Mouse (Mus musculus) bone marrow macrophage, adult 2 months (primary cell): ENCODE data around the gene Cfap58. TPM values are rescaled to one million over a fixed set of nuclear protein-coding genes. Genes with fewer than 3 reads are reported as not detected.

Source experiments
- H3K27ac ChIP-seq: 2 replicates; pipeline ENCODE4 v1.5.1; 2012; ENCODE audit warnings: low read depth, low read length; ENCODE audit not compliant: insufficient read depth
- H3K4me1 ChIP-seq: 2 replicates; pipeline ENCODE4 v1.6.1; 2012; ENCODE audit warnings: low read length; ENCODE audit not compliant: control insufficient read depth, insufficient read depth
- H3K4me3 ChIP-seq: 2 replicates; pipeline ENCODE4 v1.5.1; 2012; ENCODE audit warnings: mild to moderate bottlenecking, low read length, moderate library complexity; ENCODE audit not compliant: insufficient read depth
- CTCF ChIP-seq: IDR thresholded peaks from 2 replicates; pipeline ENCODE4 v1.5.1; 2012; ENCODE audit warnings: low read depth, mild to moderate bottlenecking, low read length, moderate library complexity
- POLR2A ChIP-seq: IDR thresholded peaks from 2 replicates; pipeline ENCODE4 v1.6.1; 2012; ENCODE audit warnings: mild to moderate bottlenecking, low read depth, low read length, borderline replicate concordance
- polyA plus RNA-seq: library from polyadenylated mRNA; stranded (reverse); fragments of >200 nt; gene quantifications from 2 replicates; pipeline ENCODE4 v1.2.4, GENCODE M21; 2012; ENCODE audit not compliant: missing spikeins, insufficient read depth, insufficient read length

Cfap58 gene
- polyA plus RNA-seq, 1 experiment, result not detected

DNA sequence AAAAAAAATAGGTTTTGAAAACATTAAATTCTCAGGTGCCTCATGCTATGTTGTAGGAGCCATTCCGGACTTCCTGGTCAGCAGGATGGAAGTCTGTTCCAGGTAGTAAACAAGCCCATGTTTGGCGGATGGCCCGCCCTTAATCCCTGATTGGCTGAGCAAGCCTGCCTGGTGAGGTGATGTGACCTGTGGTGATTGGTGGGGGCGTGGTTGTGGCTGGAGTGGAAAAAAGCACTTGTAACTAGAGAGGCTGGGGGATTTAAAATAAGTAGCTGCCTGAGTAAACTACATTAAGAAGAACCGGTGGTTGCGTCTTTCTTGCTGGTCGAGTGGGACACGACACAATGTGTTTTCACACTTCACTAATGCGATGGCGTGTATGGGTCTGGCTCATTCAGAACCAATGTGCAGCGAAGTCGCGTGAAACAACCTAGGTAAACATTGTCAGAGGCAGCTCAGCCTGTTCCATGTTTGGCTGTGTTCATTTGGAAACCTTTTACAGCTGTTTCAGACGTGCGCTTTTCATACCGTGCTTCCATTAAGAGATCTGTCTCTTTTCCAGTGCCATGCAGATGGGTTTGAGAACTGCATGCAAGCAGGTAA, 2.7 kb upstream of the Cfap58 start:
- Histone ChIP-seq H3K27ac (no peak overlapping the region), H3K4me3 (no peak overlapping the region), H3K4me1 (peaks cover 7% of the 10 kb centered on the region)
- TF ChIP-seq CTCF, result no peak
- TF ChIP-seq POLR2A, result no peak

DNA sequence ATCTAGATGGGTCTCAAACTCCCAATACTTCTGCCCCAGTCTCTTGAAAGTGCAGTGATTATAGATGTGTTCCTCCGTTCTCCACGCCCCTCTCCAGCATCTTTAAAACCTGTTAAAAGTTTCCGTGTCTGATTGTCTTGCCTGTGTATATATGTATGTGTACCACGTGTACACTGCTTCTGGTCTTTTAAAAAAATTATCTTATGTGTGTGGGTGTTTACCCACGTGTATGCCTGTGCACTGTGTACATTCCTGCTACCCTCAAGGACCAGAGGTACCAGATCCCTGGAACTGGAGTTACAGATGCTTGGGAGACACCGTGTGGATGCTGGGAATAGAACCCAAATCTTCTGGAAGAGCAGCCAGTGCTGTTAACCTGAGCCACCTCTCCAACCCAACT, 1.9 kb upstream of the Cfap58 start:
- Histone ChIP-seq H3K4me3 (no peak overlapping the region), H3K27ac (no peak overlapping the region), H3K4me1 (peaks cover 7% of the 10 kb centered on the region)
- no peak for TF ChIP-seq POLR2A
- no peak for TF ChIP-seq CTCF

GRCm38 (mm10) chr19:47936490-47936889, 985 bp upstream of the Cfap58 start:
- H3K27ac ChIP-seq, result peak overlapping the region; percentile 51
- TF ChIP-seq CTCF (no peak), POLR2A (no peak)
- H3K4me1 ChIP-seq, result peaks cover 7% of the 10 kb centered on the region
- H3K4me3 ChIP-seq, result peak overlapping the region; percentile 40

DNA sequence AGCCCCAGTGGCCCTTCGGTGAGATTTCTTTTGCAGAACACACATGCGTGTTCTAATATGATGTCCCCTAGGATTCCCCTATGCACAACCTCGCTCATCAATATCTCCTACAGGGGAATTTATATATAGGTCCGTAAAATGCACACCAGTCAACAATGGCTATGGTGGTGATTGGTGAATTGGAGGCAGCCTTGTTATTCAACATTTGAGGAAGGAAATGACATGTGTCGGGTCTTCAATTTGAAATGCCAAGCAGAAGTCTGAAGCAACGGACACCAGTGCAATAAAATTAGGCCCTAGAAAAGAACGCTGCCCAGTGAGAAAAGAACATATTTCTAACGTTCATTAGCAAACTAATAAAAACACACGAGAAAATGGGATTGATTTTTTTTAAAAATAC, 537 bp upstream of the Cfap58 start:
- peaks cover 7% of the 10 kb centered on the region for H3K4me1 ChIP-seq
- TF ChIP-seq CTCF (no peak), POLR2A (no peak)
- H3K27ac ChIP-seq, result peak overlapping the region; percentile 51
- peak overlapping the region; percentile 53 for H3K4me3 ChIP-seq

DNA sequence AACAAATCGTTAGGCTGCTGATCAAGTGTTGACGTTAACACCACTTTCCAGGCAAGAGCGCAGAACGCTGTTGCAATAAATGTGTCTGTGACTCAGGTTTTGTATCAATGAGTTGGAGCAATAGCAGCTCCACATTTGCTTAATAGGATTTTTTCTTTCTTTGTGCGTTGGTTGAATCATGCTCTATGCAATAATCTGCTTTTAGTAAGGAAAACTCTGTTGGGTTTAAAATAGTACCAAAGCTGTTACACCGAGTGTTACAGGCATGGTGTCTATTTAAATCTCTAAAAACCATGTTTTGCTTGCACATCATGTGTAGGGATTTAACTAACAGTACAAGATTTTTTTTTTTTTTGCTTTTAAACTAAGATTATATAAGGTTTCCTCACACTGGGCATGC, 1.9 kb downstream of the Cfap58 start:
- H3K4me3 ChIP-seq, result no peak overlapping the region
- TF ChIP-seq POLR2A (no peak), CTCF (no peak)
- H3K4me1 ChIP-seq, result peaks cover 7% of the 10 kb centered on the region
- H3K27ac ChIP-seq, result no peak overlapping the region

- no peak for TF ChIP-seq CTCF
- TF ChIP-seq POLR2A, result no peak
- Histone ChIP-seq H3K4me3 (no peak overlapping the region), H3K4me1 (no peaks in the 10 kb centered on the region), H3K27ac (no peak overlapping the region)
Measured at GRCm38 (mm10) chr19:47946821-47947465, 9.5 kb downstream of the Cfap58 start.

DNA sequence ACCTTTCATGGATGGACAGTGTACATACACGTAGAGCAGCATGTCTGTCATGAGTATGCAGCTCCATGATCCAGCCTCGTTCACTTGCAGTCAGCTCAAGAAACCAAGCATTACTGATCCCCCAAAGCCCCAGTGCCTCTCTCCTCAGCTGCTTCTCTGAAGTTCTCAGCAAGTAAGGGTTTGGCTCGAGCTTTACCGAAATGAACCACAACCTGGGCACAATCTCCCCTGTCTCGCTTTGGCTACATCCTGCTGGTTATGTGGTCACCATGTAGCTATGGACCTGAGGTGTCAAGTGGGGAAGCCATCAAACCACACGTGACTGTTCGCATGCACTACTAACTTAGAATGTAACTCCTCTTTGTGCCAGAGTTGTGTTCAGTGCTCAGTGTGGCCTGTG, 13.5 kb downstream of the Cfap58 start:
- H3K4me3 ChIP-seq, result no peak overlapping the region
- H3K4me1 ChIP-seq, result no peaks in the 10 kb centered on the region
- no peak for TF ChIP-seq POLR2A
- no peak for TF ChIP-seq CTCF
- no peak overlapping the region for H3K27ac ChIP-seq

DNA sequence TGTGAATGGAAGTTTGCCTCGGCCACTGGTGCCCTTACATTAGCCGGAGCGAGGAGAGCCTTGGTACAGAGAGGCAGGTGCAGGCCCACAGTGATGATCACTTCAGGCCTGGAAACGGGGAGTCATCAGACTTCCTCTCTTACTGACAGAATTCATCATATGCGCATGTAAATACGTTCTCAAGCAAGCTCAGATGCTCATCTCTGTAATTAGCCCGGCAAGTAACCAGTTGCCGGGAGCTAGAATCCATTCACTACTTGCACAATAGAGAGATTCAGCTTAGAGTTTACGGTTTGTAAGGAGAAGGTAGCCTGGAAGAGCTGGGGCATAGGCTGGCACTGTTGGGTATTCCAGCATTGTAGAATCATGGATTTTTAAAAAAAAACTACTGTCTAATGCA, 15.7 kb downstream of the Cfap58 start:
- H3K4me3 ChIP-seq, result no peak overlapping the region
- no peak overlapping the region for H3K27ac ChIP-seq
- no peak for TF ChIP-seq POLR2A
- no peaks in the 10 kb centered on the region for H3K4me1 ChIP-seq

DNA sequence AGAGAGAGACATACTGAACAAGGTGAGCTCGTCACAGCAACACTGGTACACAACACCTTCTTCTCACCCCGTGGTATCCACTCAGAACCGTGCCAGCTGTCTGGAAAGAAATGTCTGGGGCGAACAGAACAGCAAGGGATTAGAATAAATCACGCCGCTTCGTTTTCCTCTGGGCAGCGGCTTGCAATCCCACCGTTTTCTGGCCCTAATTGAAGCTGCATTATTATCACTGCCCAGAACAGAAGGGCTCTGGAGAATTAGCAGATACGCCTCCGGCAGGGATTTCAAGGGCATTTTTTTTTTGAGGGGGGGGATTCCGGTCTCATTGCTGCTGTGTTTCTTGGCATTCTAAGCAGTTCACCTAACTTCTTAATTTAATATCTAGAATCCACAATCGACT, 20.7 kb downstream of the Cfap58 start:
- Histone ChIP-seq H3K4me1 (no peaks in the 10 kb centered on the region), H3K27ac (no peak overlapping the region), H3K4me3 (no peak overlapping the region)
- no peak for TF ChIP-seq POLR2A
- no peak for TF ChIP-seq CTCF

DNA sequence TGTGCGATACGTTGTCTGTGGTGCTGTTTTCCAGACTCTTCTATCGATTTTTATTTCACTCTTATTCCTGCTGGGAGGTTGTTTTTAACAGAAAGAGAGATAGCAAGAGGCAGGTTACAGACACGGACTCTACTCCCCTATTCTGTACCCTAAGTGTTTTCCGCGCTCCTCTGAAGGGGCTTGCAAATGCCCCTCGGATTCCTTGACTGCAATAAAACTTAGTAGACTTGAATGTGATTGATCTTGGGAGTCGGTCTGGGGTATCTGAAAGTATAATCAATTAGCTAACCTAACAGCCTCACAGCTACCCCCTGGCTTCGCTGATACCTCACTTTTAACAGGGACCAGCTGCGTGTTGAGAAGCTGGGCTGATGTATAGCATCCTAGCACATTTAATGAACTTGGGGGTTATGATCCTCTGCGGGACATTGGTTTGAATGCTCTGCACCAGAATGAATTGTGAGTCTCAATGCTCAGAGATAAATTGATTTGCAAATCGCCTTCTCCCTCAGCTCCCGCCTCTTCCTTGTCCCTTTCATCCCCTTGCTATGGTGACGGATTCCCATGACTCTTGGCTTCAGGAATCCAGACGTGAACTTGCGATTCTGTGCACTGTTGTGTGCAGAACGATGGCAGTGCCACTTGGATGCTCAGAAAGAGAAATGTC, 31.7 kb downstream of the Cfap58 start:
- H3K4me1 ChIP-seq, result no peaks in the 10 kb centered on the region
- H3K27ac ChIP-seq, result no peak overlapping the region
- TF ChIP-seq CTCF (no peak), POLR2A (no peak)
- no peak overlapping the region for H3K4me3 ChIP-seq
